Mouse (Mus musculus) lung, postnatal 10 days (tissue): ENCODE measurements at regions not wholly inside any gene's neighbourhood (a gene's known extent, or its start where the extent isn't known, plus 50 kb on each side); places are given as distances from the start of the nearest gene placed in this dataset.
A peak's percentile ranks its signal among the peaks of the same experiment; 100 is the strongest.

Experiments
- DNase-seq: peaks from one replicate; pipeline ENCODE4 v3.0.0; 2021

GRCm38 (mm10) chr16:8117543-8118167 is 307.3 kb downstream of the Tmem114 start:
- no peak for DNase-seq

DNA sequence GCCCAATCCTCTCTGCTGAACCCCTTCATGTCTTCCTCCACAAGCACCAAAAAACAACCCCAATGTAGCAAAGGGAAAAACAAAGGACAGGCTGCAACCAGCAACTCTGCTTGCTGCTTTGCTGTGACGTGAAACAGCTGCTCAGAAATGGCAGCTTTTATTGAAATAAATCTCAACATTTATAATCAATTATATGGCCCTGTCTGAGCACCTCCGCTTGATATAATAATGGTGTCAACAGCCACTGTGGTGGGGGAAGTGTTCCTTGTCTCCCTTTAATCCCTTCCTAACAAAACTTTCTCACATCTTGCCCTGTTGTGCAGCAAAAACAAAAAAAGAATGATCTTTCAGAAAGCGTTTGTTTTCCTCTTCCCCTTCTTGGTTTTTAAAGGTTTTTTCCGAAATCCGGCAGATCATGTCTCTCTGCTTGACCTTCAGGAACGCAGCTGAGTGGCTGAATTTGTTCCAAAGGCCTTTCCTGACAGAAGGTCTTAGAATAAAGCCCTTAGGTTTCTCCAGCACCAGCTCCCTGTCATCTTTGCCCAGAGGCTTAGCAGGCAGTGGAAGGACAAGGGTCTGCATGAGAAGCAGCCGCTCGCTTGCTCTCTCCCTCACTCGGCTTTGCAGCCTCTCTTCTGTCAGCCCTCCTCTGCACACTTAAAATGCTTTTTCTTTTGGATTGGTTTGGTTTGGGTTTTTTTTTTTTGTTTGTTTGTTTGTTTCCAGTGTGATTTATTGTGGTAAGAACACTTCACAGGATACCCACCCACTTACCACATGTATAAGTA is 313.4 kb downstream of the Tmem114 start:
- DNase-seq = no peak

DNA sequence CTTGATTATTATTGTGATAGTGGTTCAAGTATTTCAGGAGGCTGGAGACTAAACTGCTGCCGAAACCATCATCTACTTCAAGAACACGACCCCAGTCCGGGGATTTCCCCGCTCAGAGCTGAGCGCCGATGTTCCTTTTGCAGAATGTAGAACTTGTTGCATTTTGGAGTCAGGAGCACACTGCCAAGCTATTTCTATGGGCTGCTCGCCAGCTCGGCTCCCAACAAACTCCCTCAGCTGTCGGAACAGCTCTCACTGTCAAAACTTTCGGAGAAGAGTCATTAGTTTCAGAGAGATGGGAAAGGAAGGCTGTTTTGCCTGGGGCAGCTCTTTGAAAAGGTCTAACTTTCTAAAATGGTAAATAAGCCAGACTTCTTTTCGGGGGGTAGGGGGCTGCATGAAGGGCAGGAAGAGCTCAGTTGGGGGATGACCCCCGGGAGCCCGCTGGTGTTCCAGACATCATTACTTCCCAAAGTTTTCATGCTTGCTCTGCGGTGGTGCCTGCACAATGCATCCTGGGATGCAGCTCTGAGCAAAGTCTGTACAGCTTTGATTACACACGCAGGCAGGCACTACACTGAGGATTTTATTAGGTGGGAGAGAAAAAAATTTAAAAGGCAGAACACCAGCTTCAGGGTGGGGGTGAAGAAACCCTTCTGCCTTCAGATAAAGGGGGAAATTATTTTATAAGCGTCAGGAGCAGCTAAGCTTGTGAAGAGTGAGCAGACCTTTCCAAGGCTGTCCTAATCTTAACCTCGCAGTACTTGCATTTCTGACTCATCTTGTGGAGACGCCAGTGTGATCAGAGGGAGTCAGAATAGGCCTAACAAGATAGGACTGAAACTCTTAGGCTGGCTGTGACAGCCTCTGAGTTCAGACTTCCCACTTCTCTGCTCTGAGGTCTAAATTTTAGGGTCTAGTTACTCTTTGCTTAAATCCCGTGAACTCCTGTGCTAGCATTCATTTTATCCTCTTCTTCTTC is 316.5 kb downstream of the Tmem114 start:
- peak; percentile 63 for DNase-seq

DNA sequence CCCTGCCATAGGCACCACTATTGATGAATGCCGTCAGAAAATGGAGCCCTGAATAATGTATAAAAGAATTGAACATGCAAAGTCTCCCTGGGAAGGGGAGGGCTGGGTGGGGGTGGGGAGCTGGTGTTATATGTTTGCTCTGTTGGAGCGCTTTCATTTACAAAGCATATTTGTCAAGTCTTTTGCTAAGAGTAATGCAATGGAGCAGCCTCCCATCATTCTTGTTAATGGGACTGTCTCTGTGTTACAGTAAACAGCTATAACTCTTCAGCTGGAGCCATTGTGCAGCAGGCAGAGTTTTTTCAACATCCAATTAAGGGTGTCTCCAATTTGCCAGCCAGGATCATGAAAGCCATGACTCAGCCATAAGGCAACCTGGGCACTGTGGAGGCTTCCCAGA is 345.9 kb downstream of the Tmem114 start:
- DNase-seq = no peak

DNA sequence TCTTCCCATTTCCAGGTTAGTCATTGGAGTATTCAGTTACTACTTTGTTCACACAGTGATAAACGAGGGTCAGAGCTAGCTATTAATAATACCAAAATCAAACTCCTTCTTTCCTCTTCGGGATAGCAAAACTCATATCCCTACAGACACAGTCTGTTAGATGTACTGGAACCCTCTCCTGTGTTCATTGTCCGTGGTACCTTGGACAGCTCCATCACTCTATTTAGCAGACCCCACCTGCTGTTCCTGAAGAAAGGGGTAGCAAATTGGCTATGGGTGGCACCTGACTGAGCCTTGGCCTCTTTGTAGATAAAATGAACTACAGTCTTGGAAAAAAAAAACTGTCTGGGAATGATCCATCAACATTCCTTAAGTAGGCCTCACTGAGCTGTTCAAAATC is 346.5 kb downstream of the Tmem114 start:
- no peak for DNase-seq

DNA sequence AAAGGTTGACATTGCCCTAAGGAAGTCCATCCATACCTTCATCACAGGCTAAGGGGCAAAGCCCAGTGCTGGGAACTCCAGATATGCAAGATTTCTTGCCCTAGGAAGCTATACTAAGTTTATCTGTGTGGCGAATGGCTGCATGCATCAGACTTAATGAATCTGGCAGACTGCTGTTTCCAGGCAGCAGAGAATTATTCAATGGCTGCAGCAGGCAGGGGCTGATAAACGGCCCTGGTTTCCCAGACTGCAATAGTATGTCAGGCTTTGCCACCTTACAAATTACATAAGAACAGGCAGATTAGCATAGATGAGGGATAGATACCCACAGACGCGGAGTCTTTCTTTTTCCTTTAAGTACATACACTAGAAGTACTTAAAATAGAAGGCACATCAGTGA is 350.2 kb downstream of the Tmem114 start:
- DNase-seq = no peak

GRCm38 (mm10) chr16:8053936-8054335 is 371.0 kb downstream of the Tmem114 start:
- DNase-seq = no peak

DNA sequence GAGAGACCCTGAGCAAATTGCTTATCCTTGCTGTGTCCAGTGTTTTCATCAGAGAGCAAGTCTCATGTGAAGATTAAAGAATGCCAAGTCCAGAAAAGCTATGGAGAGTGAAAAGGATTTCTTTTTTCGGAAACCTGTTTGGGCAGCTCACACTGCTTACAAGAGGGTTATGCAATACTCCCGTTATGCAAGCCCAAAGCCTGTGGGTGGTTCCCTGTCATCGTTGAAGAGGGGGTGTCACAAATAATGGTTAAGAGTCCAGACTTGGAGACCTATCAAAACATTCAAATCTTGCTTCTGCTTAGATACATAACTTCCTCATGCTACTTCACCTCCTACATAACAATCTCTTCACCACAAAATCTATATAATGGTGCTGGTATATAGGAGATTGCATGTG is 416.0 kb downstream of the Tmem114 start:
- peak; percentile 12 for DNase-seq

- DNase-seq = no peak
Measured at GRCm38 (mm10) chr16:8006631-8007030, 418.3 kb downstream of the Tmem114 start.

DNA sequence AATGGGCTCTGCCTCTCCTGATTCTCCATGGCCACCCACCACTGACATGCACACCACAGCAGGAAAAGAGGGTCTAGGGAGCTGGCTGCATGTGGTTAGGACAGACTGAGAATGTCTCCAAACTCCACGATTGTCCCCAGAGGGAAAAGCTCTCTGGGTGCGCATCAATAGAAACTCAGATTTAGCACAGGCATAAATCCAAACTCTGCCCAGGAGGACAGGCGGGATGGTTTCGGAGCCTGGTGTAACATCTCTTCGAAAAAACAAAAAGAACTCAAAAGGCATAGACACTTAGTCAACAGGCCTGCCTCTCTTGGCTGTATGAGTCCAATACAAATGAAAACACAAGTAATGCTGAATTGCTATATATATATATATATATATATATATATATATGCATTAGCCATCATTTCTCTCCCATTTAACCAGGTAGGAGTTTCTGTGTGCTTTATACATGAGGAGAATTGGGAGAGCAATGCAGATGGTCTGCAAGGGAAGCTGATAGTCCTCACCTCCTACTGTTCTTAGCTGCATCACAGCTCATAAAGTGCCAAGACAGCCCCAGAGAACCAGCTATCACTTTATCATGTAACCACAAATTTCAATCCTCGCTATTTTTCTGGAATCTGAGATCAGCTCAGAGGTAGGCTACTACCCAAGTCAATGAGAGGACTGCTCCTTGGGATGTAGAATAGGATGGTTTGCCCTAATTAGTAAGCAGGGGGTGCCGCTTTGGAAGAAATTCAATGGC is 422.4 kb downstream of the Tmem114 start:
- DNase-seq = no peak

GRCm38 (mm10) chr16:7982816-7983215 is 442.1 kb downstream of the Tmem114 start:
- DNase-seq = no peak

DNA sequence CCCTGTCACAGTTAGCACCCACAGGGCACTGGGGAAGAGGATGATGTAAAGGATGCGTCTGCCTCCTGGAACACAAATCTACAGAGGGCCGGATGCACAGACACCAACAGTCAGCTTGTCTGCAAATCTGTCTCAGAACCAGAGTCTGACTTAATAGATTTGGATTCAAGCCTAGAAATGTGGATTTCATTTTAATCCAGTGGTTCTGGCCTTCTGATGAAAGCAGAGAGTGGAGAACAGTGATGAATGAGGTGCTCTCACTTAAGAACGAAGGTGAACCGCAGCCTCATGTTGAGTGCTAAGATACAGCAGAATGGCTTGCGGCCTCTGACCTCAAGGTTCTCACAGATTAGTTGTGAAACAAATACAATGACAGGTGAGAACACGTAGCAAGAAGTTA is 446.5 kb downstream of the Tmem114 start:
- no peak for DNase-seq

DNA sequence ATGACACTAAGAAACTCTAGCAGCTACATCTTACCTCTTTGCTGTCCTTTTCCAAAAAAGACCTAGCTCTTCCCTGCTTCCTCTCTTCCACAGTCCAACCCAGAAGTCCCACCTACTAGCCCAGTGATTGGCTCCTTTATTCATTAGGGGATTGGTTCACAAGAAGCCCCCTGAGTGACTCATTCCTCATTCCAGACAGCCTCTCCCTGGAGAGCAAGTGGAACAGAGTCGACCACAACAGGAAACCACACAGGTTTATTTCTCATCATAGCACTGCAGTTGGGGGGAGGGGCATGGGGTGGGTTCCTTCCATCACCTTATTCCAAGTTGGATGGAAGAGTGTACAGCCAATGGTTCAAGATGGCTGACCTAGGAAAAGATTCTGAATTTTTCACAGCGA is 473.3 kb downstream of the Tmem114 start:
- no peak for DNase-seq

- DNase-seq = no peak
Measured at GRCm38 (mm10) chr16:7942333-7942732, 482.6 kb downstream of the Tmem114 start.

- DNase-seq = no peak
Measured at GRCm38 (mm10) chr16:7937167-7937566, 487.8 kb downstream of the Tmem114 start.

DNA sequence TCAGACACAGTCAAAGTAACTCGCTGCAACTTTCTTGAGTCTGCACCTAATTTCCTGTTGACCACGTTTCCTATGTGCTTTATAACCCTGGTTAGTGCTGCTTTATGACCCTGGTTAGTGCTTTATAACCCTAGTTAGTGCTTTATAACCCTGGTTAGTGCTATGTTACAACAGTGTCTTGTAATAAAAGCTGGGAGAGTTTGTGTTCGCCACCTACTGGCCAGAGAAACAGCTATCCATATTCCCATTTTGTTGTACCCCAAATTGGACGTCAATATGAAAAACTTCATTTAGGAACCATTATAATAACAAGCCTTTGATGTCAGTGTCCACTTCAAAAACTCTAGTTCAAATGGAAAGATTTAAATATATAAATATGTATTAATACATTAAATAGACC is 492.6 kb downstream of the Tmem114 start:
- DNase-seq = peak; percentile 3

- no peak for DNase-seq
Measured at GRCm38 (mm10) chr16:7931676-7932075, 493.3 kb downstream of the Tmem114 start.

DNA sequence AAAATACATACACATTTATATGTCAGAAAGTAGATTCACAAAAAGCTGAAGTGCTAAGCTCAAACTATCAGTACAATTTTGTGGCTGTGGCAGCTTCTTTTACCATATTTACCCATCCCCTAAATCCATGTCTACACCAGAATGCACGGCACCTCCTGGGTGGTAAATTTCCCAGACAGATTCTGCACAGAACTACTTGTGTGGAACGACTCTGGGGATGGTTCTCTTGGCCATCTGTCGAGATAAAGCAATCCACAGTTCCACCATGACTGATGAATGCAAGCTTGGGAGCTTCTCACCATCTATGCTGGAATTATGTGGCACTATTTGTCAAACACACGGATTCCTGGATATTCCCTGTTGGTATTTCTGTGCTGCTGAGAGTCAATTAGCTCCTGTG is 495.8 kb downstream of the Tmem114 start:
- DNase-seq = no peak

- no peak for DNase-seq
Measured at GRCm38 (mm10) chr16:7928391-7928935, 496.5 kb downstream of the Tmem114 start.

GRCm38 (mm10) chr16:7927756-7928155 is 497.2 kb downstream of the Tmem114 start:
- DNase-seq = peak; percentile 18

DNA sequence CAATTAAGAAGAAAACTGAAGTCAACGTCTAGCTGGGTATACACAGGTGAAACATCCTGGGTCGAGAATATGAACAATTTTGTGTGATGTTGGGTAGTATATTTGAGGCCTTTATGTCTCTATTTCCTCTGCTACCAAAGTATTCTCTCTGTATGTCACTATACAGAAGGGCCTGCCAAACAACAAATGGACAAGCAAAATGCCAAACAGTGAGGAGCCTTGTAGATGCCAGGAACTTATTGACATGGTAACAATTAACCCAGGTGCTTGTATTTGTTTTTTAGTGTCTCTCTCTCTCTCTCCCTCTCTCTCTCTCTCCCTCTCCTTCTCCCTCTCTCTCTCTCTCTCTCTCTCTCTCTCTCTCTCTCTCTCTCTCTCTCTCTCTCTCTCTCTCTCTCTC is 529.1 kb downstream of the Tmem114 start:
- no peak for DNase-seq

GRCm38 (mm10) chr16:7892799-7893198 is 532.1 kb downstream of the Tmem114 start:
- no peak for DNase-seq
